Mouse (Mus musculus) kidney, embryonic 16.5 days (tissue): ENCODE results near the gene Asrgl1. TPM values are rescaled to one million over a fixed set of nuclear protein-coding genes. Genes with fewer than 3 reads are reported as not detected.
"Not testable (repeated sequence)": the region's sequence is repeated elsewhere in the genome, so short reads cannot be mapped to it uniquely, and the experiment has no call there.

ENCODE experiments used
- ATAC-seq: fragments of 200-750 bp; cut with Nextera tagmentation; 2 replicates; pipeline ENCODE4 v1.8.0; 2017; ENCODE audit warnings: moderate TSS enrichment; ENCODE audit not compliant: low FRiP score, low TSS enrichment
- H3K27ac ChIP-seq: fragments of 300-500 bp; sonication (generic); 2 replicates; pipeline ENCODE4 v1.5.1; 2014; ENCODE audit warnings: low read length
- H3K27me3 ChIP-seq: fragments of 300-500 bp; sonication (generic); 2 replicates; pipeline ENCODE4 v1.6.1; 2014; ENCODE audit warnings: low read length, control low read depth, mixed read lengths; ENCODE audit not compliant: insufficient read depth
- H3K36me3 ChIP-seq: fragments of 300-500 bp; sonication (generic); 2 replicates; pipeline ENCODE4 v1.6.1; 2014; ENCODE audit warnings: low read length, control low read depth, mixed read lengths; ENCODE audit not compliant: insufficient read depth
- H3K4me1 ChIP-seq: fragments of 300-500 bp; sonication (generic); 2 replicates; pipeline ENCODE4 v1.6.1; 2014; ENCODE audit warnings: low read length, control low read depth, mixed read lengths; ENCODE audit not compliant: insufficient read depth
- H3K4me2 ChIP-seq: fragments of 300-500 bp; sonication (generic); replicated peaks from 2 replicates; pipeline ENCODE4 v1.6.1; 2014; ENCODE audit warnings: low read depth, low read length
- H3K4me3 ChIP-seq: fragments of 300-500 bp; sonication (generic); 2 replicates; pipeline ENCODE4 v1.5.1; 2014; ENCODE audit warnings: mild to moderate bottlenecking, low read length
- H3K9ac ChIP-seq: fragments of 300-500 bp; sonication (generic); replicated peaks from 2 replicates; pipeline ENCODE4 v1.6.1; 2014; ENCODE audit warnings: low read length
- H3K9me3 ChIP-seq: fragments of 300-500 bp; sonication (generic); 2 replicates; pipeline ENCODE4 v1.6.1; 2016; ENCODE audit warnings: low read length, control low read depth
- WGBS: fragments of 180-500 bp; shearing (Covaris S2); extraction: QIAGEN DNeasy Blood & Tissue Kit; methylation state at CpG from one replicate; pipeline ENCODE4 v1.1.7; 2014; 5-methylcytosine and 5-hydroxymethylcytosine counted together
- polyA plus RNA-seq: library from polyadenylated mRNA; unstranded; fragments of >200 nt; fragmentation: Nextera tagmentation; extraction: Ambion mirVana; gene quantifications from 2 replicates; pipeline ENCODE4 v1.2.1, GENCODE M21; 2015

The Asrgl1 gene
- polyA plus RNA-seq, 1 experiment from 2014 or later, result 15.1 TPM

DNA sequence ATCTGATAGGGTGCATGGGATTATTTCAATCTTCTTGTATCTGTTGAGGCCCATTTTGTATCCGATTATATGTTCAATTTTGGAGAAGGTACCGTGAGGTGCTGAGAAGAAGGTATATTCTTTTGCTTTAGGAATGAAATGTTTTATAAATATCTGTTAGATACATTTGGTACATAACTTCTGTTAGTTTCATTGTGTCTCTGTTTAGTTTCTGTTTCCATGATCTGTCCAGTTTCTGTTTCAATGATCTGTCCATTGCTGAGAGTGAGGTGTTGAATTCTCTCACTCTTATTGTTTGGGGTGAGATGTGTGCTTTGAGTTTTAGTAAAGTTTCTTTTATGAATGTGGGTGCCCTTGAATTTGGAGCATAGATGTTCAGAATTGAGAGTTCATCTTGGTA, 11.4 kb downstream of the Asrgl1 start:
- H3K4me2 ChIP-seq, H3K4me1 ChIP-seq, H3K27me3 ChIP-seq, H3K9me3 ChIP-seq, H3K27ac ChIP-seq, H3K9ac ChIP-seq, ATAC-seq, H3K4me3 ChIP-seq: not testable (repeated sequence)
- 96% methylated on average over 2 of the region's 2 CpGs for WGBS
- H3K36me3 ChIP-seq, result peaks cover 11% of the 10 kb centered on the region; the same call in 1 of the 2 replicates

- Histone ChIP-seq H3K9me3 (no peaks in the 10 kb centered on the region), H3K9ac (no peak overlapping the region), H3K4me2 (no peak overlapping the region), H3K36me3 (0 out of 2 replicates have a peak, but pooled peaks cover 7% of the 10 kb centered on the region), H3K4me3 (no peak overlapping the region), H3K4me1 (no peaks in the 10 kb centered on the region), H3K27me3 (no peaks in the 10 kb centered on the region), H3K27ac (no peak overlapping the region)
- 96% methylated on average over 1 of the region's 1 CpGs for WGBS
- no peak for ATAC-seq
These were observed 13.0 kb downstream of the Asrgl1 start for GRCm38 (mm10) chr19:9122390-9122789.

GRCm38 (mm10) chr19:9119655-9120425, 15.6 kb downstream of the Asrgl1 start:
- no peak overlapping the region for H3K4me3 ChIP-seq
- H3K4me2 ChIP-seq, result no peak overlapping the region
- no peak for ATAC-seq
- H3K36me3 ChIP-seq, result peaks cover 9% of the 10 kb centered on the region
- no peaks in the 10 kb centered on the region for H3K27me3 ChIP-seq
- no peak overlapping the region for H3K27ac ChIP-seq
- H3K9me3 ChIP-seq, result no peaks in the 10 kb centered on the region
- WGBS, result 91% methylated on average over 3 of the region's 3 CpGs
- H3K4me1 ChIP-seq, result no peaks in the 10 kb centered on the region
- no peak overlapping the region for H3K9ac ChIP-seq

DNA sequence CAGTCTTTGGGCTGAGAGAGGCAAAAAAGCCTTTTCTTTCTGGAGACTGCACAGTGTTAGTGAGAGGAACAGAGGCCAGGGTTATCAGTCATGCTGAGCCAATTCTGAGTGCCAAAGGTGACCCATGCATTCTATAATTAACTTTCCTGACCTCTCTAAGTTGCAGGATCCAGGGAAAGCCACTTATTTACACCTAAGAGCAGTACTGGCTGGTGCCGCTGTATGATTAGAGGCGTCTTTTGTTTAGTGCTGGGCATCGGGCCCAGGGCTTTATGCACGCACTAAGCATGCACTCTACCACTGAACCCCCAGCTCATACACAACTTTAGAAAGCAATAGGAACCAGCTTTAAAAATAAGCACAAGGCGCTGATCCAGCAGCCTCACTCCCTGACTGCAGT, 18.2 kb downstream of the Asrgl1 start:
- WGBS, result 82% methylated on average over 5 of the region's 5 CpGs
- Histone ChIP-seq H3K9me3 (no peaks in the 10 kb centered on the region), H3K9ac (no peak overlapping the region), H3K4me3 (no peak overlapping the region), H3K36me3 (peaks cover 15% of the 10 kb centered on the region), H3K27ac (no peak overlapping the region), H3K27me3 (no peaks in the 10 kb centered on the region), H3K4me2 (no peak overlapping the region), H3K4me1 (no peaks in the 10 kb centered on the region)
- no peak for ATAC-seq

DNA sequence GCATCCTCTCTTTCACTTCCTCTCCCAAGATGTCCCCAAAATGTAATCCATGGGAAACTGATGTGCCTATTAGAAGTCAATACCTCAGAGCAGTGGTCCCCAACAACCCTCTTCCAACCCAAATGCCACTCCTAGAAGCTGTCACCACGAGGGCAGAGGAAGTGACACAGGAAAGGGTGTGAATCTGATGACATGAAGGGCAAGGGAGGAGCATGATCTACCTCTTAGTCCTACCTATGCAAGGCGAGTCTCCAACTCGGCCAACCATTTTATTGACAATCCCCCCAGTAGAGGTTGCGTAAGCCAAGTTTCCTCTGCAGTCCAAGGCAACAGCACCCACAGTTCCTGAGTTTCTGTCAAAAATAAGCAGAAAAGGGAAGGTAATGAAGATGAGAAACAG, 19.2 kb downstream of the Asrgl1 start:
- Histone ChIP-seq H3K27me3 (no peaks in the 10 kb centered on the region), H3K4me1 (no peaks in the 10 kb centered on the region), H3K4me3 (no peak overlapping the region), H3K4me2 (no peak overlapping the region), H3K27ac (no peak overlapping the region), H3K9me3 (no peaks in the 10 kb centered on the region), H3K9ac (no peak overlapping the region), H3K36me3 (peaks cover 15% of the 10 kb centered on the region)
- WGBS, result 72% methylated on average over 4 of the region's 4 CpGs
- no peak for ATAC-seq

- 61% methylated on average over 8 of the region's 8 CpGs for WGBS
- ATAC-seq, result no peak
These were observed 23.4 kb downstream of the Asrgl1 start for GRCm38 (mm10) chr19:9112043-9112442.

DNA sequence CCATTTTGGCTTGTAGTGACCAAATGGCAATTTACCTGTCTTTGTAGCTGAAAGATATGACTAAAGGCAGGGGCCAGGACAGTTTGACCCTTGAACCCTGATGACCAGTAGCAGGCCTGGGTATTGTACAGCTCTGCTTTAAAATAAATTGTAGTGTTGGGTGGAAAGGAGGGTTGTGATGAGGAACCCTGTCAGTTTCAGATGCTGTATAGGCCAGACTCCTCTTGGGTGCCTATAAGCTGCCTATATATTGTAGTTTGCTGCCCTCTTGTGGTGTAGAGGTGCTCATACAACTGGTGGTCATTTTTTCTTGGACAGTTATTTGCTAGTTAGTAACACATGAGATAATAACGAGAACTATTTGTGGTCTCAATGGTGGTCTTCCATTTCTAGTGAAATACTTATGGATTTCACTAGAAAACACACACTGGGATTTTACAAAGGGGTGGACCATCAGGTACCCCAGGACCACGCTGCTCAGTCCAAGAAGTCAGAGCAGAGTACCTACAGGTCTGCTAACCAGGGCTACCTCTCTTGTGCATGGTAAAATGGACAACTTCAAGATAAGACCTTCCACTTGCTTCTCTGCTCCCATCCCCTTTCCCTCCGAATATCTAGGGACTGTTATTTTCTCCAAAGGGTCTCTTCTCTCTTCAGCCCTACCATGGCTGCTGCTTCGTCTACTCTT, 25.1 kb downstream of the Asrgl1 start:
- Histone ChIP-seq H3K4me2 (no peak overlapping the region), H3K4me3 (no peak overlapping the region), H3K27ac (no peak overlapping the region), H3K9ac (no peak overlapping the region), H3K9me3 (no peaks in the 10 kb centered on the region), H3K27me3 (no peaks in the 10 kb centered on the region), H3K36me3 (peaks cover 6% of the 10 kb centered on the region), H3K4me1 (peaks cover 9% of the 10 kb centered on the region)
- 49% methylated on average over 4 of the region's 4 CpGs for WGBS
- ATAC-seq, result peak; percentile 90

More at GRCm38 (mm10) chr19:9112043-9112442, 23.4 kb downstream of the Asrgl1 start:
- Histone ChIP-seq H3K27ac (no peak overlapping the region), H3K4me2 (no peak overlapping the region), H3K36me3 (peaks cover 11% of the 10 kb centered on the region), H3K4me3 (no peak overlapping the region), H3K9ac (no peak overlapping the region), H3K4me1 (peaks cover 4% of the 10 kb centered on the region), H3K9me3 (no peaks in the 10 kb centered on the region), H3K27me3 (no peaks in the 10 kb centered on the region)

DNA sequence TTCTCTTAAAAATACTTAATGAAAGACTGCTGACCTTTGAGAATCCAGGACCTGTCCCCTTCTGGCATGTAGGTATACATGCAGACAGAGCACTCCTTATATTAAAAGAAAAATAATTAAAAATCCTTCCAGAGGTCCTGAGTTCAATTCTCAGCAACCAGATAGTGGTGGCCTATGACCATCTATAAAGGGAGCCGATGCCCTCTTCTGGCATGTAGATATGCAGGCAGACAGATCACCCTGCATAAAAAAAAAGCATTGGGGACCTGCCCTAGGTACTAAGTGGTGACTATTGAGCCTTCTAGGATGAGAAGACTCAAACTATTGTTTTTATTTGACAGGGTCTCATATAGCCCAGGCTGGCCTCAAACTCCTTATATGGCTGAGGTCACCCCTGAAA, 26.9 kb downstream of the Asrgl1 start:
- Histone ChIP-seq H3K4me1 (peaks cover 9% of the 10 kb centered on the region), H3K27me3 (no peaks in the 10 kb centered on the region), H3K9ac (no peak overlapping the region), H3K4me3 (no peak overlapping the region), H3K4me2 (no peak overlapping the region), H3K27ac (no peak overlapping the region), H3K9me3 (no peaks in the 10 kb centered on the region), H3K36me3 (peaks cover 6% of the 10 kb centered on the region; the same call in 1 of the 2 replicates)
- 91% methylated on average over 1 of the region's 1 CpGs for WGBS
- ATAC-seq, result no peak

- Histone ChIP-seq H3K27ac (peak overlapping the region; percentile 54; the same call in 1 of the 2 replicates), H3K4me3 (no peak overlapping the region), H3K4me2 (no peak overlapping the region), H3K9me3 (no peaks in the 10 kb centered on the region), H3K27me3 (no peaks in the 10 kb centered on the region), H3K9ac (no peak overlapping the region), H3K4me1 (peaks cover 9% of the 10 kb centered on the region), H3K36me3 (no peaks in the 10 kb centered on the region)
- whole genome bisulfite sequencing, result 63% methylated on average over 1 of the region's 1 CpGs
- no peak; the same call in 1 of the 2 replicates for ATAC-seq
These were observed 28.1 kb downstream of the Asrgl1 start for GRCm38 (mm10) chr19:9107379-9107755.
